Mouse (Mus musculus) myocyte (in vitro differentiated cells): ENCODE results near the gene Hirip3.

ENCODE experiments used
- E2F4 ChIP-seq: IDR thresholded peaks from one replicate; pipeline ENCODE4 v1.6.1; 2011; ENCODE audit warnings: mild to moderate bottlenecking, control low read depth, moderate library complexity; ENCODE audit not compliant: insufficient read depth
- MAX ChIP-seq: IDR thresholded peaks from one replicate; pipeline ENCODE4 v1.6.1; 2011; ENCODE audit warnings: low read depth, mild to moderate bottlenecking, control low read depth
- MYOD1 ChIP-seq, 3 experiments: IDR thresholded peaks; one replicate each; pipeline ENCODE4 v1.6.1; 2011; ENCODE audit warnings: control low read depth in 2 of 3, low read depth in 2 of 3, mild to moderate bottlenecking in 2 of 3, moderate library complexity in 1 of 3; ENCODE audit not compliant: insufficient read length in 2 of 3, control insufficient read depth in 1 of 3
- POLR2A ChIP-seq: IDR thresholded peaks from one replicate; pipeline ENCODE4 v1.6.1; 2011; ENCODE audit warnings: low read depth, mild to moderate bottlenecking, control low read depth, moderate library complexity; ENCODE audit not compliant: insufficient read length
- POLR2AphosphoS2 ChIP-seq: IDR thresholded peaks from one replicate; pipeline ENCODE4 v1.6.1; 2011; ENCODE audit warnings: low read depth, control low read depth; ENCODE audit not compliant: insufficient read length
- TCF3 ChIP-seq: IDR thresholded peaks from one replicate; pipeline ENCODE4 v1.6.1; 2011; ENCODE audit warnings: low read depth, control low read depth; ENCODE audit not compliant: insufficient read length
- USF1 ChIP-seq: IDR thresholded peaks from one replicate; pipeline ENCODE4 v1.6.1; 2011; ENCODE audit warnings: low read depth, mild to moderate bottlenecking, control low read depth, moderate library complexity

- TF ChIP-seq MYOD1 (IDR thresholded peaks at IDR 0.05; ENCODE audit: control insufficient read depth in 1 of 3, insufficient read length in 2 of 3, low read depth in 2 of 3) (no peak), POLR2AphosphoS2 (no peak), E2F4 (no peak), POLR2A (no peak), MAX (no peak), TCF3 (no peak), USF1 (no peak)
These were observed 43.0 kb upstream of the Hirip3 start for GRCm38 (mm10) chr7:126818818-126819217.
